Mouse (Mus musculus): ENCODE results near the gene Hint2. TPM values are rescaled to one million over a fixed set of nuclear protein-coding genes. Genes with fewer than 3 reads are reported as not detected.
A peak's percentile ranks its signal among the peaks of the same experiment; 100 is the strongest.

Gene Hint2
- polyA plus RNA-seq, 1 experiment: 30.1 TPM

GRCm38 (mm10) chr4:43620146-43620778 lies 36.0 kb downstream of the Hint2 start:
- H3K9me3 ChIP-seq: peaks cover 29% of the 10 kb centered on the region
- H3K4me3 ChIP-seq (replicated peaks): no peak overlapping the region
- H3K36me3 ChIP-seq (replicated peaks; ENCODE audit: low read length): no peaks in the 10 kb centered on the region
- H3K27me3 ChIP-seq (replicated peaks): peaks cover 9% of the 10 kb centered on the region
- TF ChIP-seq GATA1 (IDR thresholded peaks at IDR 0.05; ENCODE audit: borderline replicate concordance, low read length) (no peak), FLI1 (IDR thresholded peaks at IDR 0.05; ENCODE audit: low read length) (no peak)
- peaks cover 7% of the 10 kb centered on the region for H3K4me1 ChIP-seq

GRCm38 (mm10) chr4:43613060-43613730 lies 43.1 kb downstream of the Hint2 start:
- Histone ChIP-seq H3K4me1 (peaks cover 22% of the 10 kb centered on the region), H3K4me3 (replicated peaks) (peak overlapping the region; percentile 71), H3K27me3 (replicated peaks) (no peaks in the 10 kb centered on the region), H3K36me3 (replicated peaks; ENCODE audit: low read length) (no peaks in the 10 kb centered on the region), H3K9me3 (no peaks in the 10 kb centered on the region)
- TF ChIP-seq GATA1 (IDR thresholded peaks at IDR 0.05; ENCODE audit: borderline replicate concordance, low read length) (no peak), FLI1 (IDR thresholded peaks at IDR 0.05; ENCODE audit: low read length) (no peak)

- H3K36me3 ChIP-seq (replicated peaks; ENCODE audit: low read length): no peaks in the 10 kb centered on the region
- TF ChIP-seq GATA1 (IDR thresholded peaks at IDR 0.05; ENCODE audit: borderline replicate concordance, low read length) (no peak), FLI1 (IDR thresholded peaks at IDR 0.05; ENCODE audit: low read length) (no peak)
- no peaks in the 10 kb centered on the region for H3K9me3 ChIP-seq
- peaks cover 22% of the 10 kb centered on the region for H3K4me1 ChIP-seq
- peak overlapping the region; percentile 74 for H3K4me3 ChIP-seq (replicated peaks)
- no peaks in the 10 kb centered on the region for H3K27me3 ChIP-seq (replicated peaks)
These were observed 43.7 kb downstream of the Hint2 start for GRCm38 (mm10) chr4:43612534-43612933.

- H3K4me1 ChIP-seq: peaks cover 24% of the 10 kb centered on the region
- H3K27me3 ChIP-seq (replicated peaks): peaks cover 4% of the 10 kb centered on the region
- TF ChIP-seq GATA1 (IDR thresholded peaks at IDR 0.05; ENCODE audit: borderline replicate concordance, low read length) (no peak), FLI1 (IDR thresholded peaks at IDR 0.05; ENCODE audit: low read length) (no peak)
- peak overlapping the region; percentile 44 for H3K4me3 ChIP-seq (replicated peaks)
- no peaks in the 10 kb centered on the region for H3K36me3 ChIP-seq (replicated peaks; ENCODE audit: low read length)
- H3K9me3 ChIP-seq: no peaks in the 10 kb centered on the region
These were observed 51.2 kb downstream of the Hint2 start for GRCm38 (mm10) chr4:43604751-43605685.

Other genes starting within 250 kb of the Hint2 start
- gene Fam166b, start 227.3 kb downstream of the Hint2 start, polyA plus RNA-seq (2012; ENCODE audit: insufficient read depth, low replicate concordance): 0.55 TPM in 1 of 2 replicates, not detected in the other
- gene Tesk1, start 214.5 kb downstream of the Hint2 start, polyA plus RNA-seq (2012; ENCODE audit: insufficient read depth, low replicate concordance): 28.2 and 39.0 TPM in 2 replicates
- 3.1 and 26.7 TPM in 2 replicates for gene Cd72, start 201.8 kb downstream of the Hint2 start, polyA plus RNA-seq (2012; ENCODE audit: insufficient read depth, low replicate concordance)
- 3.9 TPM in 1 of 2 replicates, not detected in the other for gene Sit1, start 172.7 kb downstream of the Hint2 start, polyA plus RNA-seq (2012; ENCODE audit: insufficient read depth, low replicate concordance)
- 74.6 and 104 TPM in 2 replicates for gene Ccdc107, start 163.6 kb downstream of the Hint2 start, polyA plus RNA-seq (2012; ENCODE audit: insufficient read depth, low replicate concordance)
- gene Arhgef39, start 156.8 kb downstream of the Hint2 start, polyA plus RNA-seq (2012; ENCODE audit: insufficient read depth, low replicate concordance): 9.6 and 20.9 TPM in 2 replicates
- gene Car9, start 149.5 kb downstream of the Hint2 start, polyA plus RNA-seq (2012; ENCODE audit: insufficient read depth, low replicate concordance): 1.4 and 11.2 TPM in 2 replicates
- gene Tpm2, start 132.7 kb downstream of the Hint2 start, polyA plus RNA-seq (2012; ENCODE audit: insufficient read depth, low replicate concordance): 4.7 TPM in 1 of 2 replicates, not detected in the other
- 2.7 TPM in 1 of 2 replicates, not detected in the other for gene Creb3, start 94.1 kb downstream of the Hint2 start, polyA plus RNA-seq (2012; ENCODE audit: insufficient read depth, low replicate concordance)
- 637 and 823 TPM in 2 replicates for gene Tln1, start 93.8 kb downstream of the Hint2 start, polyA plus RNA-seq (2012; ENCODE audit: insufficient read depth, low replicate concordance)
- 26.9 and 28.2 TPM in 2 replicates for gene Rgp1, start 77.8 kb downstream of the Hint2 start, polyA plus RNA-seq (2012; ENCODE audit: insufficient read depth, low replicate concordance)
- 9.1 and 40.1 TPM in 2 replicates for gene Gba2, start 77.6 kb downstream of the Hint2 start, polyA plus RNA-seq (2012; ENCODE audit: insufficient read depth, low replicate concordance)
- gene Msmp, start 72.0 kb downstream of the Hint2 start, polyA plus RNA-seq (2012; ENCODE audit: insufficient read depth, low replicate concordance): not detected in 2 replicates
- not detected in 2 replicates for gene Npr2, start 24.5 kb downstream of the Hint2 start, polyA plus RNA-seq (2012; ENCODE audit: insufficient read depth, low replicate concordance)
- not detected in 2 replicates for gene Spag8, start 2.9 kb downstream of the Hint2 start, polyA plus RNA-seq (2012; ENCODE audit: insufficient read depth, low replicate concordance)
- gene Tmem8b, start 12.5 kb upstream of the Hint2 start, polyA plus RNA-seq (2012; ENCODE audit: insufficient read depth, low replicate concordance): 2.8 TPM in 1 of 2 replicates, not detected in the other
- gene Fam221b, start 12.7 kb upstream of the Hint2 start, polyA plus RNA-seq (2012; ENCODE audit: insufficient read depth, low replicate concordance): 0.29 TPM in 1 of 2 replicates, not detected in the other
- gene Olfr70, start 44.3 kb upstream of the Hint2 start, polyA plus RNA-seq (2012; ENCODE audit: insufficient read depth, low replicate concordance): not detected in 2 replicates
- not detected in 2 replicates for gene Olfr71, start 53.8 kb upstream of the Hint2 start, polyA plus RNA-seq (2012; ENCODE audit: insufficient read depth, low replicate concordance)
- 0.12 TPM in 1 of 2 replicates, not detected in the other for gene Hrct1, start 70.7 kb upstream of the Hint2 start, polyA plus RNA-seq (2012; ENCODE audit: insufficient read depth, low replicate concordance)
- gene Spaar, start 73.6 kb upstream of the Hint2 start, polyA plus RNA-seq (2012; ENCODE audit: insufficient read depth, low replicate concordance): not detected in 2 replicates
- not detected in 2 replicates for gene Olfr159, start 114.5 kb upstream of the Hint2 start, polyA plus RNA-seq (2012; ENCODE audit: insufficient read depth, low replicate concordance)
- gene Olfr156, start 167.4 kb upstream of the Hint2 start, polyA plus RNA-seq (2012; ENCODE audit: insufficient read depth, low replicate concordance): not detected in 2 replicates
- 0.13 and 0.40 TPM in 2 replicates for gene Olfr157, start 183.7 kb upstream of the Hint2 start, polyA plus RNA-seq (2012; ENCODE audit: insufficient read depth, low replicate concordance)
- 0.08 TPM in 1 of 2 replicates, not detected in the other for gene Olfr155, start 195.1 kb upstream of the Hint2 start, polyA plus RNA-seq (2012; ENCODE audit: insufficient read depth, low replicate concordance)
- not detected in 2 replicates for gene Reck, start 219.1 kb upstream of the Hint2 start, polyA plus RNA-seq (2012; ENCODE audit: insufficient read depth, low replicate concordance)

Measured in megakaryocyte, embryonic 14.5 days (primary cell).